Mouse (Mus musculus) kidney, postnatal 0 days (tissue): Measurements from ENCODE around the gene Catip. TPM values are rescaled to one million over a fixed set of nuclear protein-coding genes. Genes with fewer than 3 reads are reported as not detected.

ENCODE experiments used
- ATAC-seq: fragments of 200-750 bp; cut with Nextera tagmentation; replicated peaks from 2 replicates; pipeline ENCODE4 v1.8.0; 2017; ENCODE audit warnings: low read depth, moderate number of reproducible peaks, moderate TSS enrichment, moderate library complexity; ENCODE audit not compliant: low FRiP score
- DNase-seq: peaks from one replicate; pipeline ENCODE4 v3.0.0-alpha.2; 2016; ENCODE audit warnings: low spot score
- H3K27ac ChIP-seq: fragments of 300-500 bp; sonication (generic); 2 replicates; pipeline ENCODE4 v1.5.1; 2014; ENCODE audit warnings: mild to moderate bottlenecking
- H3K27me3 ChIP-seq: fragments of 300-500 bp; sonication (generic); 2 replicates; pipeline ENCODE4 v1.6.1; 2014; ENCODE audit warnings: low read length, mixed read lengths; ENCODE audit not compliant: insufficient read depth
- H3K36me3 ChIP-seq: fragments of 300-500 bp; sonication (generic); 2 replicates; pipeline ENCODE4 v1.6.1; 2014; ENCODE audit warnings: low read length, mixed read lengths; ENCODE audit not compliant: insufficient read depth
- H3K4me1 ChIP-seq: fragments of 300-500 bp; sonication (generic); replicated peaks from 2 replicates; pipeline ENCODE4 v1.6.1; 2014; ENCODE audit warnings: antibody characterized with exemption, low read length, mixed read lengths; ENCODE audit not compliant: insufficient read depth
- H3K4me2 ChIP-seq: fragments of 300-500 bp; sonication (generic); 2 replicates; pipeline ENCODE4 v1.6.1; 2014; ENCODE audit warnings: mild to moderate bottlenecking, low read length, moderate library complexity, mixed read lengths
- H3K4me3 ChIP-seq: fragments of 300-500 bp; sonication (generic); replicated peaks from 2 replicates; pipeline ENCODE4 v1.5.1; 2014; ENCODE audit warnings: low read depth, low read length
- H3K9ac ChIP-seq: fragments of 300-500 bp; sonication (generic); 2 replicates; pipeline ENCODE4 v1.6.1; 2014; ENCODE audit warnings: low read depth, low read length
- H3K9me3 ChIP-seq: fragments of 300-500 bp; sonication (generic); replicated peaks from 2 replicates; pipeline ENCODE4 v1.6.1; 2016; ENCODE audit warnings: low read length, inconsistent platforms, mixed read lengths
- CTCF ChIP-seq: IDR thresholded peaks from 2 replicates; pipeline ENCODE4 v1.5.1; 2016; ENCODE audit warnings: antibody characterized with exemption, low read depth, mild to moderate bottlenecking, moderate library complexity
- WGBS: fragments of 180-500 bp; shearing (Covaris S2); extraction: QIAGEN DNeasy Blood & Tissue Kit; methylation state at CpG from one replicate; pipeline ENCODE4 v1.1.7; 2014; 5-methylcytosine and 5-hydroxymethylcytosine counted together
- polyA plus RNA-seq: library from polyadenylated mRNA; unstranded; fragments of >200 nt; fragmentation: Nextera tagmentation; extraction: Ambion mirVana; gene quantifications from 2 replicates; pipeline ENCODE4 v1.2.1, GENCODE M21; 2015

Catip gene
- polyA plus RNA-seq, 1 experiment from 2014 or later, result 0.75 TPM

DNA sequence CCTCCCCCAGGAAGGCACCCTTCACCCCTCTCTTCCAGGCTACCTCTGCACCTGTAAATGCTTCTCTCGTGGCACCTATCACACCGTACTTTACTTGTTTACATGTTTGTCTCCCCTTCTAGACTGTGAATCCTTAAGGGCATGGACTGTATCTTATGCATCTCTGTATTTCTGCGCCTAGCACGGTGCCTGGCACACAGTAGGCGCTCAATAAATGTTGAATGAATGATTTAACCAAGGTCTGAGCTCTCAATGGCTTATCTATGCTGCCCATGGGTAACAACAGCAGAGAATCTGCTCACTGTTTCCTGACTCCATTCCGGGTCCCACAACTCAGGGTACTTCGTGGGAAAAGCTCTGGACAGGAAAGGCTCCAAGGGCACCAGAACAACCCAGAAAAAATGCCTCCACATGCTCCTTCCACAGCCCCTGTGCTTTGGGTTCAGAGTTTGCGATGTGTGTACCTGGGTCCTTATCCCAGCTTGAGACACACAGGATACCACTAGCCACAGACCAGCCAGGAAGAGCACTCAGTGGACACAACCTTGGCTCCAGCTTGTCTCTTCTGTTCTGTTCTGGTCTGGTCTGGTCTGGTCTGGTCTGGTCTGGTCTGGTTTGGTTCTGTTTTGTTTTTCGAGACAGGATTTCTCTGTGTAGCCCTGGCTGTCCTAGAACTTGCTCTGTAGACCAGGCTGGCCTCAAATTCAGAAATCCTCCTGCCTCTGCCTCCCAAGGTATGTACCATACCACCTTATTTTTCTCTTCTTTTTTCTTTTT lies 8.3 kb upstream of the Catip start:
- Histone ChIP-seq H3K4me3 (no peak overlapping the region), H3K27me3 (no peaks in the 10 kb centered on the region), H3K4me2 (no peak overlapping the region), H3K9ac (no peak overlapping the region), H3K27ac (no peak overlapping the region), H3K36me3 (peaks cover 15% of the 10 kb centered on the region; the same call in 1 of the 2 replicates), H3K4me1 (no peaks in the 10 kb centered on the region), H3K9me3 (no peaks in the 10 kb centered on the region)
- WGBS, result 92% methylated on average over 9 of the region's 9 CpGs
- DNase-seq, result no peak
- no peak for ATAC-seq
- no peak for TF ChIP-seq CTCF

DNA sequence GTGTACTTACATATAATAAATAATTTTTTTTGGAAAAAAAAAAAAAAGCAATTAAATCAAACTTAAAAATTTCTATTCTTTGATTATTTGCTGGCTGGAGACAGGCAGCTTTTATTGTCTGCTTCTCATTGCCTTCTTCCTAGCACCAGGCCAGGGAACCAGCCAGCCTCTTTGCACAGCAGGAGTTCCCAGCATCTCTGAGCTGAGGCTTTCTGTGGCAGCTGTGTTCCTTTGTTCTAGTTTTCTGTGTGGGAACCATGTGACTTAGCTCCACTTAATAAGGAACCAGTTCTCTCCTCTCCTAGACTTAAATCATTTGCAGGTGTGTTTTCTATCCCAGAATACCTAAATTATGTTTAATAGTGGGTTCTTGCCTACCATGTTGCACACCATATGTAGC lies 4.4 kb upstream of the Catip start:
- H3K4me1 ChIP-seq, result no peaks in the 10 kb centered on the region
- H3K27me3 ChIP-seq, result no peaks in the 10 kb centered on the region
- no peak for DNase-seq
- no peak for ATAC-seq
- TF ChIP-seq CTCF, result no peak
- H3K9me3 ChIP-seq, result no peaks in the 10 kb centered on the region
- H3K4me2 ChIP-seq, result no peak overlapping the region
- H3K27ac ChIP-seq, result no peak overlapping the region
- no peak overlapping the region for H3K4me3 ChIP-seq
- no peak overlapping the region for H3K9ac ChIP-seq
- H3K36me3 ChIP-seq, result no peaks in the 10 kb centered on the region

DNA sequence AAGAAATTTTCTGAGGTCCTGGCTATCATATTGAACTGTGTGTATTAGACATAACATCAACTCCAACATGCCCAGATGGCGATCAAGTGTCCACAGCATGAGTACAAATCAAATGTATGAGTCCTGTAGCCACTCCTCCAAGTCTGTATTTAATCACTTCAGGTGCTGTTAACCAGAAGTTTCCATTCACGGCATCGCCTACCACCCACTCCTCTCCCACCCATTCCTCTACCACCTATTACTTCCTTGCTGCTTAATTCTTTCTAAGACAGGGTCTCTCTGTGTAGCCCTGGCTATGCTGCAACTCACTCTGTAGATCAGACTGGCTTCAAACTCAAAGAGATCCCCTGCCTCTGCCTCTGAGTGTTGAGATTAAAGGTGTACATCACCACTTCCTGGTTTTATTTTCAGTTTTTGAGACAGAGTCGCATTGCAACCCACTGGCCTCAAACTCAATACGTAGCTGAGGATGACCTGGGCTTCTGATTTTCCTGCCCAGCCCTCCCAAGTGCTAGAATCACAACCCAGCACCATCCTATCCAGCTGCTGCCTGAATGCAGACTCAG lies 1.9 kb upstream of the Catip start:
- Histone ChIP-seq H3K9ac (no peak overlapping the region), H3K36me3 (no peaks in the 10 kb centered on the region), H3K27me3 (no peaks in the 10 kb centered on the region), H3K4me3 (no peak overlapping the region), H3K4me2 (no peak overlapping the region), H3K27ac (no peak overlapping the region), H3K9me3 (no peaks in the 10 kb centered on the region), H3K4me1 (no peaks in the 10 kb centered on the region)
- WGBS, result 86% methylated on average over 5 of the region's 5 CpGs
- ATAC-seq (no peak), DNase-seq (no peak)
- no peak for TF ChIP-seq CTCF

DNA sequence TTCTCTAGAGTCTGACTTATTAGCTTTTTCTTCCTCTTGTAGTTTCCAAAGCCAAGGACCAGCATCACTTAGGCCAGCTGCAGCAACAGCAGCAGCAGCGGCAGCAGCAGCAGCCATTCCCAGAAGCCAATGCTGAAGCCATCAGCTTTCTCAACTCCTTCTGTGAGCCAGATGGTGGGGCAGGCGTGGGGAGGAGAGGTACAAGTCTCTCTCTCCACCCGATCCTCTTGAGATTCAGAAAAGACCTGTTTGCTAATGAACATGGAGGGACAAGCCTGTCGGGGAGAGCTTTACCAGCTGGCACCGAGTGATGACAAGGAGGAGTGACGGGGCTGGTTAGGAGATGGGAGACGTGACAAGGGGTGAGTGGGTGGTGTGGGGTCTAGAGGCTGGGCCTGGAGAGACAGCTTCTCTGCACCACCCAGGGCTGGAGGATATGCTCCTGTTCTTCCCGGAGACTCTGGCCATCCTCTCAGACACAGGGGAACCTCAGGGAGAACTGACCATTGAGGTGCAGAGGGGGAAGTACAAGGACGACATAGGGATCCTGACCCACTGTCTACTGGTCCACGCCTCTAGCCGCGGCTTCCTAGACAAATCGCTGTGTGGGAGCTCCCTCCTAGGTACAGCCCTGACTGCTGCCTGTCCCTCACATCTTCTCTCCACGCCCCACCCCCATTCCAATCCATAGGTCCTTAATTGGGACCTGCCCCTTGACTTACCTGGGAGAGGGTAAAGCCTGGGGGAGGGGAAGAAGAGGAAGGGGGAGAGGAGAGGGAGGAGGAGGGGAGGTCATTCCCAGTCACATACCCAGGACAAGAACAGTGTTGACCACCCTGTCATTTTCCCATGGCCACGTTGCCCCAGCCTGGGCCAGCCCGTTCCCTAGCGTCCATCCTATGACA lies 669 bp downstream of the Catip start:
- no peaks in the 10 kb centered on the region for H3K9me3 ChIP-seq
- no peaks in the 10 kb centered on the region for H3K36me3 ChIP-seq
- DNase-seq (no peak), ATAC-seq (peak; percentile 40)
- no peak overlapping the region; the same call in 1 of the 2 replicates for H3K4me2 ChIP-seq
- H3K27me3 ChIP-seq, result no peaks in the 10 kb centered on the region
- H3K4me3 ChIP-seq, result no peak overlapping the region
- no peaks in the 10 kb centered on the region for H3K4me1 ChIP-seq
- WGBS, result 53% methylated on average over 17 of the region's 17 CpGs
- H3K9ac ChIP-seq, result no peak overlapping the region
- TF ChIP-seq CTCF, result no peak
- H3K27ac ChIP-seq, result no peak overlapping the region

DNA sequence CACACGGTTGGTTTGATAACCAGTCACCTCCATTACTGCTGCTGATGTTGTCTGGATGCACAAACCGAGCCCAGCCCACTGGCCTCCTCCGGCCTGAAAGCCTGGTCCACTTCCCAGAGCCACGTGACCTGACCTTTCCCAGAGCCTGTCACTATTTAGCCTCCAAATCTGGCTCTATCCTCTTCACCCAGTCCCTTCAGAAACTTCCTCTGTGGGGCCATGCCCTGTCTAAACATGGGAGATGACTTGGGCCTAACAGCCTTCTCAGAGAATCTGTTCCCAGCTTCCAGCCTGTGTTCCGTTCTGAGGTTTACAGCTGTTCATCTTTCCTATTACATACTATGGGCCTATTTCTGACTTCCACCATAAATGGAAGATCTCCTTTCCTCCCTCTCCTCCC lies 1.5 kb downstream of the Catip start:
- no peaks in the 10 kb centered on the region for H3K27me3 ChIP-seq
- H3K27ac ChIP-seq, result no peak overlapping the region
- TF ChIP-seq CTCF, result no peak
- H3K9ac ChIP-seq, result no peak overlapping the region
- H3K9me3 ChIP-seq, result no peaks in the 10 kb centered on the region
- no peak for DNase-seq
- no peak for ATAC-seq
- no peak overlapping the region for H3K4me2 ChIP-seq
- no peaks in the 10 kb centered on the region for H3K36me3 ChIP-seq
- no peaks in the 10 kb centered on the region for H3K4me1 ChIP-seq
- 61% methylated on average over 5 of the region's 5 CpGs for WGBS
- H3K4me3 ChIP-seq, result no peak overlapping the region

DNA sequence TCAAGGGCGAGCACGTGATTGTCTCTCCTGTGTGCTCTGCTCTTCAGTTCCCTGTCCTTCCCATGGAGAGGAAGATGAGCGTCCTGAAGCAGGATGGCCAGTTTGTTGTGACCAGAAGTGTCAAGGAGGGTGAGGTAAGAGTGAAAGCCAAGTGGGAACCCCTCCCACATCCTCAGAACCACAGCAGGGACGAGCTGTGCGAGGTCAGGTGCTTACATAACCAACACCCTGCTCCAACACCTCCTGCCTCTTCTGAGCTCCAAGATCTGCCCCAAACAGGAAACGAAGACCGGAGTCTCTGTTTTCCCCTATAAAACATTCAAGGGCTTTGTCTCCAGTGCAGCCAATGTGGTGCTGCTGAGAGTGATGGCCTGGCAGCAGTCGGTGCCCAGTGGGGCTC lies 2.4 kb downstream of the Catip start:
- H3K36me3 ChIP-seq, result no peaks in the 10 kb centered on the region
- TF ChIP-seq CTCF, result no peak
- H3K9ac ChIP-seq, result no peak overlapping the region
- DNase-seq (no peak), ATAC-seq (no peak)
- H3K4me3 ChIP-seq, result no peak overlapping the region
- no peak overlapping the region for H3K27ac ChIP-seq
- H3K9me3 ChIP-seq, result no peaks in the 10 kb centered on the region
- H3K27me3 ChIP-seq, result no peaks in the 10 kb centered on the region
- H3K4me2 ChIP-seq, result no peak overlapping the region
- no peaks in the 10 kb centered on the region for H3K4me1 ChIP-seq
- 62% methylated on average over 8 of the region's 8 CpGs for WGBS
